Mouse (Mus musculus) E14TG2a.4 (cell line): ENCODE data around the gene Rdh11.

ENCODE experiments used
- H3K27me3 ChIP-seq: 2 replicates; pipeline ENCODE4 v1.6.1; 2014; ENCODE audit warnings: low read length, control low read depth; ENCODE audit not compliant: insufficient read depth
- H3K36me3 ChIP-seq: 2 replicates; pipeline ENCODE4 v1.6.1; 2014; ENCODE audit warnings: low read length, control low read depth; ENCODE audit not compliant: insufficient read depth
- H3K4me1 ChIP-seq: replicated peaks from 2 replicates; pipeline ENCODE4 v1.6.1; 2014; ENCODE audit warnings: low read depth, low read length, control low read depth
- H3K4me3 ChIP-seq: replicated peaks from 2 replicates; pipeline ENCODE4 v1.5.1; 2014; ENCODE audit warnings: mild to moderate bottlenecking, low read length
- H3K9me3 ChIP-seq: 2 replicates; pipeline ENCODE4 v1.6.1; 2014; ENCODE audit warnings: low read length, control low read depth
- CTCF ChIP-seq: conservative IDR thresholded peaks from 2 replicates; pipeline ENCODE4 v1.5.1; 2014; ENCODE audit warnings: low read length
- NANOG ChIP-seq: IDR thresholded peaks from 2 replicates; pipeline ENCODE4 v1.6.1; 2014; ENCODE audit warnings: borderline replicate concordance, low read length, mixed read lengths
- POU5F1 ChIP-seq: IDR thresholded peaks from 2 replicates; pipeline ENCODE4 v1.6.1; 2014; ENCODE audit warnings: low read length, borderline replicate concordance

The Rdh11 gene

GRCm38 (mm10) chr12:79162876-79163275 is 29.2 kb downstream of the Rdh11 start:
- H3K4me1 ChIP-seq: no peaks in the 10 kb centered on the region; the same call in 1 of the 2 replicates
- H3K27me3 ChIP-seq: no peaks in the 10 kb centered on the region
- no peaks in the 10 kb centered on the region for H3K9me3 ChIP-seq

GRCm38 (mm10) chr12:79149653-79150052 is 42.4 kb downstream of the Rdh11 start:
- no peaks in the 10 kb centered on the region for H3K9me3 ChIP-seq
- H3K36me3 ChIP-seq: peaks cover 7% of the 10 kb centered on the region
- TF ChIP-seq POU5F1 (no peak), NANOG (no peak), CTCF (no peak)
- H3K27me3 ChIP-seq: no peaks in the 10 kb centered on the region
- no peaks in the 10 kb centered on the region for H3K4me1 ChIP-seq
- no peak overlapping the region for H3K4me3 ChIP-seq

More at GRCm38 (mm10) chr12:79162876-79163275, 29.2 kb downstream of the Rdh11 start:
- no peak for TF ChIP-seq POU5F1
- TF ChIP-seq NANOG: no peak
- no peak for TF ChIP-seq CTCF
- H3K36me3 ChIP-seq: peaks cover 81% of the 10 kb centered on the region
- no peak overlapping the region for H3K4me3 ChIP-seq

- no peaks in the 10 kb centered on the region for H3K36me3 ChIP-seq
- no peak overlapping the region for H3K4me3 ChIP-seq
- TF ChIP-seq NANOG (no peak; the same call in 1 of the 2 replicates), CTCF (no peak), POU5F1 (no peak)
- H3K27me3 ChIP-seq: no peaks in the 10 kb centered on the region
- peaks cover 6% of the 10 kb centered on the region; the same call in 1 of the 2 replicates for H3K4me1 ChIP-seq
- no peaks in the 10 kb centered on the region for H3K9me3 ChIP-seq
Observed at GRCm38 (mm10) chr12:79141384-79141783, 50.7 kb downstream of the Rdh11 start.

GRCm38 (mm10) chr12:79140811-79141210 is 51.3 kb downstream of the Rdh11 start:
- no peak for TF ChIP-seq POU5F1
- no peak for TF ChIP-seq NANOG
- TF ChIP-seq CTCF: no peak
- no peak overlapping the region for H3K4me3 ChIP-seq
- no peaks in the 10 kb centered on the region for H3K36me3 ChIP-seq
- no peaks in the 10 kb centered on the region for H3K9me3 ChIP-seq
- H3K27me3 ChIP-seq: no peaks in the 10 kb centered on the region
- H3K4me1 ChIP-seq: peaks cover 6% of the 10 kb centered on the region; the same call in 1 of the 2 replicates

- TF ChIP-seq POU5F1 (no peak), CTCF (no peak), NANOG (no peak)
- Histone ChIP-seq H3K4me1 (peaks cover 6% of the 10 kb centered on the region; the same call in 1 of the 2 replicates), H3K27me3 (peaks cover 6% of the 10 kb centered on the region; the same call in 1 of the 2 replicates), H3K4me3 (no peak overlapping the region), H3K9me3 (peaks cover 3% of the 10 kb centered on the region; the same call in 1 of the 2 replicates), H3K36me3 (no peaks in the 10 kb centered on the region)
Observed at GRCm38 (mm10) chr12:79139417-79139816, 52.7 kb downstream of the Rdh11 start.

- no peaks in the 10 kb centered on the region for H3K36me3 ChIP-seq
- no peak overlapping the region for H3K4me3 ChIP-seq
- peaks cover 7% of the 10 kb centered on the region for H3K9me3 ChIP-seq
- peaks cover 6% of the 10 kb centered on the region; the same call in 1 of the 2 replicates for H3K4me1 ChIP-seq
- H3K27me3 ChIP-seq: peaks cover 6% of the 10 kb centered on the region; the same call in 1 of the 2 replicates
- TF ChIP-seq NANOG: no peak
Observed at GRCm38 (mm10) chr12:79138999-79139398, 53.1 kb downstream of the Rdh11 start.

GRCm38 (mm10) chr12:79136949-79137348 is 55.1 kb downstream of the Rdh11 start:
- TF ChIP-seq NANOG: no peak
- no peaks in the 10 kb centered on the region for H3K36me3 ChIP-seq
- peaks cover 24% of the 10 kb centered on the region for H3K27me3 ChIP-seq

GRCm38 (mm10) chr12:79135105-79135504 is 57.0 kb downstream of the Rdh11 start:
- no peak for TF ChIP-seq CTCF
- no peak for TF ChIP-seq NANOG
- TF ChIP-seq POU5F1: no peak
- Histone ChIP-seq H3K36me3 (no peaks in the 10 kb centered on the region), H3K4me1 (peaks cover 12% of the 10 kb centered on the region)

More at GRCm38 (mm10) chr12:79136949-79137348, 55.1 kb downstream of the Rdh11 start:
- peaks cover 16% of the 10 kb centered on the region for H3K9me3 ChIP-seq
- no peak overlapping the region for H3K4me3 ChIP-seq
- peaks cover 6% of the 10 kb centered on the region; the same call in 1 of the 2 replicates for H3K4me1 ChIP-seq

GRCm38 (mm10) chr12:79134676-79135075 is 57.4 kb downstream of the Rdh11 start:
- Histone ChIP-seq H3K4me3 (no peak overlapping the region), H3K4me1 (peaks cover 12% of the 10 kb centered on the region), H3K9me3 (peaks cover 17% of the 10 kb centered on the region), H3K36me3 (no peaks in the 10 kb centered on the region), H3K27me3 (peaks cover 46% of the 10 kb centered on the region)
- no peak for TF ChIP-seq POU5F1
- no peak for TF ChIP-seq CTCF
- TF ChIP-seq NANOG: no peak

More at GRCm38 (mm10) chr12:79135105-79135504, 57.0 kb downstream of the Rdh11 start:
- no peak overlapping the region for H3K4me3 ChIP-seq
- H3K27me3 ChIP-seq: peaks cover 42% of the 10 kb centered on the region
- H3K9me3 ChIP-seq: peaks cover 17% of the 10 kb centered on the region
